Mouse (Mus musculus): ENCODE measurements at regions not wholly inside any gene's neighbourhood (a gene's known extent, or its start where the extent isn't known, plus 50 kb on each side); places are given as distances from the start of the nearest gene placed in this dataset.

GRCm38 (mm10) chr3:115603803-115604202, 111.1 kb downstream of the S1pr1 start:
- ATAC-seq (replicated peaks; ENCODE audit: poor library complexity, severe bottlenecking), result no peak

- no peak for ATAC-seq (replicated peaks; ENCODE audit: poor library complexity, severe bottlenecking)
These were observed 115.6 kb downstream of the S1pr1 start for GRCm38 (mm10) chr3:115599281-115599680.

GRCm38 (mm10) chr3:115596523-115596922, 118.3 kb downstream of the S1pr1 start:
- peak; percentile 97 for ATAC-seq (replicated peaks; ENCODE audit: poor library complexity, severe bottlenecking)

- no peak for ATAC-seq (replicated peaks; ENCODE audit: poor library complexity, severe bottlenecking)
These were observed 124.2 kb downstream of the S1pr1 start for GRCm38 (mm10) chr3:115590716-115591115.

GRCm38 (mm10) chr3:115588585-115588984, 126.3 kb downstream of the S1pr1 start:
- ATAC-seq (replicated peaks; ENCODE audit: poor library complexity, severe bottlenecking), result no peak

- no peak for ATAC-seq (replicated peaks; ENCODE audit: poor library complexity, severe bottlenecking)
These were observed 134.5 kb downstream of the S1pr1 start for GRCm38 (mm10) chr3:115580131-115580932.

GRCm38 (mm10) chr3:115575371-115575770, 139.5 kb downstream of the S1pr1 start:
- no peak for ATAC-seq (replicated peaks; ENCODE audit: poor library complexity, severe bottlenecking)

GRCm38 (mm10) chr3:115562735-115563134, 152.1 kb downstream of the S1pr1 start:
- ATAC-seq (replicated peaks; ENCODE audit: poor library complexity, severe bottlenecking), result no peak

- no peak for ATAC-seq (replicated peaks; ENCODE audit: poor library complexity, severe bottlenecking)
These were observed 159.8 kb downstream of the S1pr1 start for GRCm38 (mm10) chr3:115554809-115555708.

GRCm38 (mm10) chr3:115553848-115554515, 160.9 kb downstream of the S1pr1 start:
- peak; percentile 35 for ATAC-seq (replicated peaks; ENCODE audit: poor library complexity, severe bottlenecking)

GRCm38 (mm10) chr3:115541789-115542188, 173.1 kb downstream of the S1pr1 start:
- 0 out of 2 replicates have a peak, but pooled peaks have one; percentile 35 for ATAC-seq (replicated peaks; ENCODE audit: poor library complexity, severe bottlenecking)

- ATAC-seq (replicated peaks; ENCODE audit: poor library complexity, severe bottlenecking), result peak; percentile 70
These were observed 176.5 kb downstream of the S1pr1 start for GRCm38 (mm10) chr3:115538355-115538754.

GRCm38 (mm10) chr3:115532141-115532735, 182.6 kb downstream of the S1pr1 start:
- ATAC-seq (replicated peaks; ENCODE audit: poor library complexity, severe bottlenecking), result no peak

- no peak for ATAC-seq (replicated peaks; ENCODE audit: poor library complexity, severe bottlenecking)
These were observed 184.4 kb downstream of the S1pr1 start for GRCm38 (mm10) chr3:115530441-115530840.

GRCm38 (mm10) chr3:115529918-115530317, 185.0 kb downstream of the S1pr1 start:
- peak; percentile 61 for ATAC-seq (replicated peaks; ENCODE audit: poor library complexity, severe bottlenecking)

- no peak for ATAC-seq (replicated peaks; ENCODE audit: poor library complexity, severe bottlenecking)
These were observed 191.4 kb downstream of the S1pr1 start for GRCm38 (mm10) chr3:115523515-115523914.

GRCm38 (mm10) chr3:115515645-115516044, 199.2 kb downstream of the S1pr1 start:
- ATAC-seq (replicated peaks; ENCODE audit: poor library complexity, severe bottlenecking), result no peak

- no peak for ATAC-seq (replicated peaks; ENCODE audit: poor library complexity, severe bottlenecking)
These were observed 205.2 kb downstream of the S1pr1 start for GRCm38 (mm10) chr3:115509658-115510057.

- ATAC-seq (replicated peaks; ENCODE audit: poor library complexity, severe bottlenecking), result no peak
These were observed 217.5 kb downstream of the S1pr1 start for GRCm38 (mm10) chr3:115497420-115497819.

GRCm38 (mm10) chr3:115496110-115496509, 218.8 kb downstream of the S1pr1 start:
- no peak for ATAC-seq (replicated peaks; ENCODE audit: poor library complexity, severe bottlenecking)
